Mouse (Mus musculus) heart, postnatal 36 days (tissue): ENCODE results near the gene Erf. TPM values are rescaled to one million over a fixed set of nuclear protein-coding genes. Genes with fewer than 3 reads are reported as not detected.

Source experiments
- DNase-seq, 2 experiments: peaks; one replicate each; pipeline ENCODE4 v3.0.0; 2021 to 2022
- intact Hi-C: fragments of 180-260 bp; cut with DNase I; formaldehyde crosslinking; loops from one replicate; pipeline ENCODE4 v1.15.1; 2025
- total RNA-seq, 2 experiments: library from RNA; stranded (reverse); gene quantifications; 2 replicates each; pipeline ENCODE4 v1.2.3; 2021

Erf gene
- total RNA-seq, 2 experiments from 2014 or later: 22.3 to 26.2 TPM

DNA sequence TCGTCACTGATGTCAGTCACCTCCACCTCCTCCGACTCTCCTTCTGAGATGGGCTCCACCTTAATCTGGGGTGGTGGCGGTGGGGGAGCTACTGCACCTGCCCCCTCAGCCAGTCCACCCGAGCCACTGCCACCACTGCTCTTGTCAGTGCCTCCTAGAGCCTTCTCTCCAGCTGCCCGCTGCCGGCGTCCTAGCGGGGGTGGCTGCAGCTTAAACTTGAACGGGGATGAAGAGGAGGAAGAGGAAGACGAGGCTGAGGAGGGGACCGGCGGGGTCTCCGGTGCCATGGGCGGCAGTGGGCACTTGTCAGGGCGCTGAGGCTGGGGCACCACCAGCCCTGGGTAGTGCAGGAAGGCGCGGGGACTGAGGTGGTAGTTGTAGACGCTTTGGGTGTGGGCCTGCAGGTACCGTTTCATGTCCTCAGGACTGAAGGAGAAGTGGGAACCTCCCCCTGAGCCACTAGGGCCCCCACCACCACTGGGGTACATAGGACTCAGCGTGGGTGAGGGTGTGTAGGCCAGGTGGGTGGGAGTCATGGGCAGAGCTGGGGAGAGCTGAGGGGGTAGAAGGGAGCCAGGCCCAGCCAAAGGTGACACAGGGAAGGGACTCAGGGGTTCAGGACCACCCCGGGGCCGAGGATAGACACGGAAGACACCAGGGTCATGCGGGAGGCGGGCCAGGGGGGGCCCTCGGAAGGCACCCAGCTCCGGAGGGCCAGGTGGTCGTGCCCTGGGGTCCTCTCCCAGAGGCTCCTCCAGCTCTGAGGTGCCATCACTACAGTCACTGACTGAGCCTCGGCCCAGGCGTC, 5.8 kb downstream of the Erf start:
- no peak for DNase-seq
- intact Hi-C loops: loop anchor here (5.0 kb wide), 1 partner anchor 138 kb away; no protein-coding TSS in a partner anchor

DNA sequence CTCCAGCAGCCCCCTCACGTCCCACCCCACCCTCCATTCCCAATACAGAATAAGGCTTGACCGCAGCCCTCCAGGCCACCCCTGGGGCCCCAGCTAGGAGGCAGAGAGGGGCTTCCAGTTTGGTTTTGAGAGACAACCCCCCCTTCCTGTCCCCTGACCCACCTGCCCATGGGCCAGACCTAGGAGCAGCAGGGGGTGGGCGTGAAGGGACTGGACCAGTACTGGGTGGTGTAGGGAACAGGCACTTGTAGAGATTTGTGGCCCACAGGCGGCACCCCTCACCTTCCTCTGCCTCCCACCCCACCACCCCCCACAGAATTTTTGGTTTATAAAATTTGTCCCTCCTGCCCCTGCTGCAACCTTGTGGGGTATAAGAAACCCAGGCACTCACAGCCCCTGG, 7.2 kb downstream of the Erf start:
- intact Hi-C loops: loop anchor here (5.0 kb wide), 1 partner anchor 139 kb away; no protein-coding TSS in a partner anchor
- DNase-seq: no peak

DNA sequence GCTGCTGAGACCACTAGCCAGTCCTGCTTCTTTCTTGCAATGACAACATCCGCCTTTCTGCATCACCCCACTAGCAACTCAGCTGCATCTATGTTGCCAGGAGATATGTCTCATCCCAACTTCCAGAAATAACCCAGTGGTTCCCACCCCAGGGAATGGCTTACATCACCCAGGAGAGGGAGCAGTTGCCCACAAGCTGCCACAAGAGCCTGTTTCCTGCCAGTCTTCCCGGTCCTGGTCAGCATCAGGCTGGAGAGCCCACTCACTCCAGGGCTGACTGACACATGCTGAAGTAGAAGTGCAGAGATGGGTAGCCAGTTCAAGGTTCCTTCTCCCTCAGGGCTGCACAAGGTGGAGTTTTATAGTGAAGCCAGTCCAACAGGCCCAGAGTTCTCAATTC, 9.5 kb downstream of the Erf start:
- peak; percentile 54 to 56 for DNase-seq
- intact Hi-C loops: loop anchor here (1.0 to 5.0 kb wide), 3 partner anchors 37 to 141 kb away; no protein-coding TSS in a partner anchor

DNA sequence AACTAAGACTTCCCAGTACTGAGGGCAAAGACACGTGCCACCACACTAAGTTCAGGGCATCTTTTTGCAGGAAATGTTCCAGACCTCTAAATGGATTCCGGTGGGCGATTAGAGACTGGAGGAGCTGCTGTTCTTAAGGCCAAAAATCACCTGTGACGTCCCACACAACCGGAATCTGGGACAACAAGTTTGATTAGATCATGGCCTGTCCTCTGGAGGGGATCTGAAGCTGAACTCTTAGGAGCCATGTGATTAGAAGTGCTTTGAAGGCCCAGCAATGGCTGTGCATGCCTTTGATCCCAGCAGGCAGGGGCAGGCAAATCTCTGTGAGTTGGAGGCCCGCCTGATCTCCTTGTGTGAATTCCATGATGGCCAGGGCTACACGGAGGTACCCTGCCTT, 9.9 kb downstream of the Erf start:
- no peak for DNase-seq
- intact Hi-C loops: loop anchor here (1.0 to 5.0 kb wide), 3 partner anchors 38 to 142 kb away; no protein-coding TSS in a partner anchor

DNA sequence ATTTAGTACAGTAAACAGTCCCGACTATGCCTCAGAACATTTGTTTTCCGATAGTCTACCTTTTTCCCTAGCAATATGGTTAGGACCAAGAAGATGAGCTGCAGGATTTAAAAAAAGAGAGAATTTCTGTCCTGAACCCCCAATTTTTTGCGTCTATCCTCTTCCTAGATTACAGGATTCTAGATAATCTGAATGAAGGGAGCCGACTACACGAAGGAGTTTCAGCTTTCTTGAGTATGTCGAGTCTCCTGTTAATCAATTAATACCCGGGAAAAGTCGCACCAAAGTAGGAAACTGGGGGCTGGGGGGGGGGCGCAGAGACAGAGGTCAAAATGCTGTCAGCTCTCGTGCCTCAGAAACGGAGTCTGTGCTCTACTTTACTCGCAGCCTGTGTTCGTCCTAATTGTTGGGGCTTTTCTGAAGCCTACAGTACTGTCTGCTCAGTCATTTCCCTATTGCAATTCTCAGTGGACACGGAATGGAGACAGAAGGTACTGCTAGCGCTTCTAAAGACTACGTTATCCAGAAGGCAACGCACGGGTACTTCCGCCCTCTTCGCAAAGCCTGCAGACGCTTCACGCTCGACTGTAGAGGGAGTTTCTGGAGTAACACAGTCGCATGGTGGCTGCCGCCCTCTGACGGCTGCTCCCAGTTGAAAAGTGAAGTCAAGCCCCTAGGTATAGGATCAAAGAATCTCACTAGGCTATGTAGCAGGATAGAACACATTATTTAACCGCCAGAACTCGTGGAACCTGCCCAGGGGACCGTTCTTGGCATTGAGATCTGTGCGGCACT, 11.5 kb downstream of the Erf start:
- intact Hi-C loops: loop anchor here (1.0 to 10.0 kb wide), 2 partner anchors 9 to 354 kb away; partner anchors contain the start of gene Rps19
- DNase-seq: peak; percentile 74

DNA sequence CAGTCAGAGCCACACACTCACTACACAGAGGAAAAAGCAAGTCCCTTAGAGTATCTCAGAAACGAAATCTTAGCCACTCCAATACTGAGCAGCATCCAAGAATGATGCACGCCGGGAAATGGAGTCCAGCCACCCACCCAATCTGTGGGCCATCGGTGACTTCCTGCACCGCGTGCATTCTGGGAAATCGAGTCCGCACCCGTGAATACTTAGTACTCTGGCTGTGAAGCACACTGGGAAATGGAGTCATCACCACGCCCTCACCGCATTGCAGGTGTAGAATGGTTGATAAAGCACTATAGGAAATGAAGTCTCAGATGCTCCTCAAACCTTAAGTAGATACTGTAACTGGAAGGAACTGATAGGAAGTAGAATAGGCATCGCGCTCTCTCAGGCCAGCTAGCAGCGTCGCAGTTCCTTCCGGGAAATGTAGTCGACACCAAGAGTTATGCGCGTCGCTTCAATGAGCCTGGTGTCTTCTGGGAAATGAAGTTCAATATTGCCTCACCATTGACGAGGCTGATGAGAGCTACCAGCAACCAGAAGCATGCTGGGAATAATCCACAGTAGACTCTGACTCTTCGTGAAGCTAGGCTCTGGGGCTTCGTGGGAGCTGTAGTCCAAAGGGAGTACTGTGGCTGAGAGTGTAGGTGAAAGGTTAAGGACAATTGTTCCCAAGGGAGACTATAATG, 12.4 kb downstream of the Erf start:
- intact Hi-C loops: loop anchor here (10.0 kb wide), 1 partner anchor 353 kb away; the partner anchor contains the start of gene Rps19
- DNase-seq: peak; percentile 87 to 97

DNA sequence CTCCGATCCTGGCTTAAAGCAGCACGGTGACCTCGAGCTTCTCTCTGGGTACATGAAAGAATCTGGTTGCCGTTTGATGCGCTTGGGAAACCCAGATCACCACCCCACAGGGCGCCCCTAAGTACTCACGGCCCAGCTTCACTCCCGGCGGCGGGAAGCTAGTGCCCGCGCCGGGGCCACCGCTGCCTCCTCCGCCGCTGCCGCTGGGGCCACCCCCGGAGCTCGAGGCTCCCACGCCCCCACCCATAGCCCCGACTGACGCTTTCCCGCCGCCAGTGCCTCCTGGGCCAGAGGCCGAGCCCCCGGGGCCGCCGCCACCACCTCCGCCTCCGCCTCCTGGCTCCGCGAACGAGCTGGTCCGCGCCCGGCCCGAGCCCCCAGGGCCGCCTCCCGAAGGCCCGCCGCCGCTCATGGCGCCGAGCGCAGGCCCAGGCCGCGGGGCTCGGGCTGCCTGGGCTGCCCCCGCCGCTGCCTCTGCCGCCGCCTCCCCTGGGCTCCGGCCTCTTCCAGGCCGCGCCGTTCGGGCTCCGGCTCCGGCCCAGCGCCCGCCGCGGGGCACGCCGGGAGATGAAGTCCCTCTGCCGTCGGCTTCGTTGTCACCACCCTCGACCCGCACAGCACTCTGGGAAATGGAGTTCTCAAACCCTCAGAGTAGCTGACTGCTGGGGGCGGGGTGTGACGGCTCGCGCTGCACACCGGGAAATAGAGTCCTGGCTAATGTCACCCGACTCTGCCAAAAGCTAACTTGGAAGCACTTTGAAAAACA, 13.1 kb downstream of the Erf start, which contains the start of gene Gsk3a:
Gsk3a (minus strand) TSS at position 603 of the 766 bp plus-strand sequence.
- intact Hi-C loops: loop anchor here (2.0 to 10.0 kb wide), 2 partner anchors 15 to 353 kb away; partner anchors contain the start of gene Rps19
- peak in 1 of 2 experiments; percentile 96 for DNase-seq

DNA sequence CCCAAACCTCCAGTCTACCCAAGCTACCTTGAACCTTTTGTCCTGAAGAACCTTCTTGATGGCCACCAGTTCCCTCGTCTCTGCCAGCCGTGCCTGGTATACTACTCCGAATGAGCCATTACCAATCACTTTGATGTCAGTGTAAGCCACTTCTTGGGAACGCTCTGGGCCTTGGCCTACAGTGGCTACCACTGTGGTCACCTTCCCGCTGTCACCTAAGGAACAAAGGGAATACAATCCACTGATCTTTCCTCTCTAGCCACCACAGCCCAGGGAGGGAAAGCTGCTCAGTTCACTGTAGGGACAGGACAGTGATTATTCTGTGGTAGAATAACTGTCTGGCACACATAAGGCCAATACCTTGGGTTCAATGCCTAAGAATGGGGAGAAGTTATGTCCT, 15.0 kb downstream of the Erf start:
- intact Hi-C loops: loop anchor here (10.0 kb wide), 1 partner anchor 351 kb away; the partner anchor contains the start of gene Rps19
- DNase-seq: no peak

DNA sequence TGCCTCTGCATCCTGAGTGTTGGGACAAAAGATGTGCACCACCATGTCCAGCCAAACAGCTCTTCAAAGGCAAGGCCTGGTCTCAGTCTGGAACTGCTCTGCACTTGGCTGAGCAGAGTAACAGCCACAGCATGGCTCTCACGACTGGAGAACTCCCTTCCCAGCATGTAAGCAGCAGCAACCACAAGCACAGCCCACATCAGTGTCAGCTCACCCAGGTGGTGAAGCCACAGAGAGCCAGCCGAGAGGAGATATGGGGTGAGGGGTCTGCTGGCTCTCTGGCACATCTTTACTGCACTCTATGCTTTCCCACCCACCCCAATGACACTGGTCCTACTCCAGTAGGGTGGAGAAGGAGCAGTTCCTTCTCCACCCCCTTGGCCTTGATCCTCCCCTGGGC, 17.5 kb downstream of the Erf start:
- intact Hi-C loops: loop anchor here (10.0 kb wide), 1 partner anchor 348 kb away; the partner anchor contains the start of gene Rps19

DNA sequence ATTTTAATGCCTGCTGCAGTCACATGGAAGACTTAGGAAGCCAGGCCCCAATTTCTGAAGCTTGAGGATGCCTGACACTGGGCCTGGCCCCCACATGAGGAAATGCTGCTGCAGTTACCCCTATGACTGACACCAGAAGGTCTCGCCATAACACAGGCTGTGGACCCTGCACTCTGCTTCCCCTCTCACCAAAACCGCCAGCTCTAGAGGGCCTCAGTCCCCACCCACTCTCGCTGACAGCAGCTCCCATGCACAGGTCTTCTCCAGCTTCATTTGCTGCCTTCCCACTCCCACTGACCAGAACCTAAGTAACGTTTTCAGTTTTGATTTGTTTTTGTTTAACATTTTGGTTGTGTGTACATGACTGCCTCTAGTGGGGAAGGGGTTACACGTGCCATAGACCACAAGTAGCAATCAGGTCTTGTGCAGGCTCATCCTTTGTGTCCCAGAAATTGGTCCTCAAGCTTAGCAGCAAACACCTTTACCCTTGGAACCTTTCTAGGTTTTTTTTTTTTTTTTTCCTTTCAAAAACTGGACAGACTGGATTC, 18.4 kb downstream of the Erf start:
- DNase-seq: no peak
- intact Hi-C loops: loop anchor here (10.0 kb wide), 1 partner anchor 347 kb away; the partner anchor contains the start of gene Rps19

More for the DNA sequence above, 17.5 kb downstream of the Erf start:
- no peak for DNase-seq

DNA sequence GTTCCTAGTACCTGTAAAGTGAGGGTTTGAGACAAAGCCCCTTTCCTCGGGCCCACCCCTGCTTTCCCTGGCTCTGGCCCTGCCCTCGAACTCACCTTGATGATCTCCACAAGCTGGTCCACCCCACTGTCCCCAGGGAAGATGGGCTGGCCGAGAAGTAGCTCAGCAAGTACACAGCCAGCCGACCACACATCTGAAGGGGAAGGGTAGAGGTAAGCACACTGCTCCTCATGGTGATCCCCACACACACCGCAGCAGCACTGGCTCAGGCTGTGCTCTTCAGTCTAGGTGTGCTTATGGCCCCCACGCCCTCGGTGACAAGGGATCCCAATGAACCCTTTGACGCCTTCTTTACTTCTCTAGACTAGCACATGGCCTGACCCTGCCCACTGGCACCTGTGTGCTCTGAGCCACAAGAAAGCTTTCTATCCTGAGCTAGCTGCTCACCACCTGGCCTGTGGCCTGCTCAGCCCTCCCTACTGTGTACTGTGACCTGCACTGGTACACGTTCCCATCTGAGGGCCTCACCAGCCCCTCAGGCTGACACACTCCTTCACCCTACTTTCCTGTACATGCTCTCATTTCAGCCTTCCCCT, 19.8 kb downstream of the Erf start:
- intact Hi-C loops: loop anchor here (10.0 kb wide), 1 partner anchor 346 kb away; the partner anchor contains the start of gene Rps19

DNA sequence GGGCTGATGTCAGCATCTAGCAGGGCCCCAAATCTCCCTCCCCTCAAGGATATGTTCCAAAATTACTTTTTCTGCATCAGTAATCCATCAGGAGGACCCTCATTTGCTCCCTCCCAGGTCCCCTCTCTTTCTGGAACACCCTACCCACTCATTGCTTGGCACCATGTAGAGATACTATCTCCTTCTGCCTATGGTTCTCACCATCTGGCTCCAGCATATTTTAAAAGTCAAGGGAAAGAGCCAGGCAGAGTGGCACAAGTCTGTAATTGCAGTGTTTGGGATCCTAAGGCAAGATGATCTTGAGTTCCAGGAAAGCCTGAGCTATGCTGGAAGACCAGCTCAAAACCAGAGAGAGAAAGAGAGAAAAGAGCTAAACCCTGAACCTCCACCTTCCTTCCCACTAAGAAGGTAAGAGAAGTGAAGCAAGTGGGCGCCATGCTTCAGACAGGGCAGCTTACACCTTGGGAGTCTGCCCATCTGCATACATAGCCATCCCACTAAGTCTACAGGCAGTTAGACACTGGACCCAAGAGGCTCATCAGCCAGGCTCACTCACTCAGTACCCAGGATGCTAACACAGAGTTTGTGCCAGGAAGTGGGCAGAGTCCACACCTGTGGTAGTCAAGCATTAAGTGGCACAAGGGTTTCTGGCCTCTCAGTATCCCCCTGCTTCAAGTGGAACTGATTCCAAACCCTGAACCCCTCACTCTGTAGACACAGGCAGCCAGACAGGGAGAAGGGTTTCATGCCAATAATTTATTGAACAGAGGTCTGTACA, 22.8 kb downstream of the Erf start:
- intact Hi-C loops: no loop called here
- DNase-seq: no peak

More for the DNA sequence above, 19.8 kb downstream of the Erf start:
- no peak for DNase-seq

DNA sequence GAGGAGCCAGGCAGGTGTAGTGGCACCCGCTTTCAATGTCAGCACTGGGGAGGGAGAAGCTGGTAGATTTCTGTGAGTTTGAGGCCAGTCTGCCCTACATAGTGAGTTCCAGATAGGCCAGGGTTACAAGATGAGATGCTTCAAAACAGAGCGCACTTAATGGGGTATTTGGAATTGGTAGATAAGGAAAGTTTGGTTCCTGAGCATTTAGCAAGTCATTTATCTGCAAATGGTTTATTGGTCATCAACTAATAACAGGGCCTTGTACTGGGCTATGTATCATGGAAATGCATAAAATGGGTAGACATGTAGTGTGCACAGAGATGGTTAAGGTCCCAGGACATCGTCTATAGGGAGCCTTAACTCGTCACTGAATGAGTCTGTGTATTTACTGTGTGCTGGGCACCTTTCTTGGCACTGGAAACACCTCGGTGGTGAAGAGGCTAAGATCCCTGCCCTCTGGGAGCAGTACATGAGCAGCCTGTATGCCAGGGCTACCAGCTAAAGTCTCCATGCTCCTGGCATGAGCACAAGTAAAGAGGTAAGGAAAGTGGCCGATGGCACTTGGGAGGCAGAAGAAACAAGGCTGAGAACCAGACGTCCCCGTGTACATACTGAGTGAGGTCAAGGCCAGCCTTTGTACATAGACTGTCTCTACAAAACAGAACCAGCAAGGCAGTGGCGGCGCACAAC, 28.1 kb downstream of the Erf start:
- DNase-seq: no peak
- intact Hi-C loops: loop anchor here (2.0 kb wide), 1 partner anchor 14 kb away; the partner anchor contains the start of gene Gsk3a

DNA sequence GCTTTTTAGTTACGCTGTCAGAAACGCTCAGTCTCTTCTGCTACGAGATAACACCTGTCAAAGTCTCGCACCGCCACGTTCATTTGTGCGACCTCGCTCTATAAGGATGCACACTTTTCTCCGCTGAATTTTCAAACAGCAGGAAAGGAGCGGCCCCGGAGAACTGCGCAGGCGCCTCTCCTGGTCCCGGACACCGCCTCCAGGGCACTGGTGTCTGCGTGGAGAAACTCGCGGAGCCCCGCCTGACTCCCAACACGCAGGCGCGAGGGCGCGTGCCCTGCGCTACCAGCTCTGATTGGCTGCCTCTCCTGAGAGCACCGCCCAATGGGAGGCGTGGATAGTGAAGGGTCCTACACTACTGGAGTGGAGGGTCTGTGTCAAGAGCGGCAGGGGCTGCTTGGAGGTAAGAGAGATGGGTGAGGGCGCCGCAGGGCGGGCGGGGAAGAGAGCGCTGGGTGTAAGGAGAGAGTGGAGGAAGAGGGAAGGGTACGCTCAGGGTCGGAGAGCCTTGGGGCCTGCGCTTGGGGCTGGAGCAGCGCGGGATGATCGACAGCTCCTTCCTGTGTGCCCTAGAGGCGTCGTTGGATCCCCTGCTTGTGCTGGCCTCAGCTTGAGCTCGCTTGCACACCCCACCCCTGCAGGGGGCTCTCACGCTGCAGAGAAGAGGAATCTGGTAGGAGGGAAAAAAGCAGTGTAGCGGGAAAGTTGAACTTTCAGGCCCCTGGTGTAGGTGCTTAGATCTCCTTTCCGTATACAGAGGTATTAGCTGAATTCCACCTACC, 29.3 kb downstream of the Erf start, which contains the start of gene Zfp526:
Zfp526 (plus strand) TSS at position 324 of the 782 bp plus-strand sequence.
- intact Hi-C loops: no loop called here
- peak; percentile 96 to 97 for DNase-seq

DNA sequence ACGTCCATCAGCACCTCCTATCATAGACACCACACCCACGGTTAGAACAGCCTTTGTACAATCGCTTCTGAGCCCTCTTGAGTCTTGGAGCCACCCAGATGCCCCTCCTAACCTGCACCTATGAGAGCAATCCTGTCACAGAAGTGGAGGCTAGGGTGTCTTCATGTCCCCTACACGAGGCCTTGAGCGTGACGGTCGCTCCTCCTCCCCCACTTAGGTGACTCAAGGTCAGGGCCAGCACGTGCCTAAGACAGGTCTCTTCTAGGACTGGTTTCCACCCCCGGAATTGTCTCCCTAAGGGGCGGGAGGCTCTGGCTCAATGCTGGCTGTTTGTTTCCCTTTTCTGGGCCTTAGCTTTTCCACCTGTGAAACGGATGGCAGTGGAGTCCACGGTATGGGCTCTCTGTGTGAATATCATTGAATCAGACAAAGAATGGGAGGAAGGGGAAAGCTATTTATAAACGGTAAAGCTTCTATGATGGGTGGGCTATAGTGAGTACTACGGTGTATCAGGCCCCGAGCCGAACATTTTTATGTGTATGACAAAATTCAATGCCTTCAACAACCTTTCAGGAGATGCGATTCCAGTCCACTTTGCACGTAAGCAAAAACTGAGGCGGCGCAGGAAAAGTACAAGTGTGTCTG, 30.0 kb downstream of the Erf start, which contains the start of gene Dedd2:
Dedd2 (minus strand) TSS at position 159 of the 645 bp plus-strand sequence.
- intact Hi-C loops: no loop called here
- DNase-seq: peak; percentile 47 to 48
